In genomic region chr4:83524456-83524842, GRCm38 (mm10) we compare ENCODE assay signal across 7 mouse cellular contexts. TPM values are rescaled to one million over a fixed set of nuclear protein-coding genes. Genes with fewer than 3 reads are reported as not detected.
DNase-seq lines count a peak whose midpoint lies in the region; ATAC-seq and TF ChIP-seq lines count a peak whose summit lies in the region.

No protein-coding gene starts in this region.

- peak overlapping the region; percentile 89 for H3K4me2 ChIP-seq in forebrain, embryonic 11.5 days (ENCODE audit: low read depth, low read length, severe bottlenecking)
- H3K4me2 ChIP-seq in limb, embryonic 14.5 days (replicated peaks; ENCODE audit: low read depth, low read length, severe bottlenecking), result peak overlapping the region; percentile 85
- H3K4me2 ChIP-seq in stomach, embryonic 15.5 days, result peak overlapping the region; percentile 95

- TF ChIP-seq POLR2A in limb, embryonic 14.5 days (IDR thresholded peaks at IDR 0.05; ENCODE audit: borderline replicate concordance, extremely low read depth, insufficient read depth, insufficient read length), result no peak

- H3K9ac ChIP-seq in forebrain, embryonic 11.5 days (ENCODE audit: low read length), result peak overlapping the region; percentile 90
- peak overlapping the region; percentile 74 for H3K9ac ChIP-seq in limb, embryonic 14.5 days (ENCODE audit: low read depth, low read length, severe bottlenecking)
- H3K9ac ChIP-seq in stomach, embryonic 15.5 days, result peak overlapping the region; percentile 65; the same call in 1 of the 2 replicates

- DNase-seq in forebrain, embryonic 11.5 days (ENCODE audit: low spot score), result peak; percentile 54
- no peak for DNase-seq in limb, embryonic 14.5 days (ENCODE audit: low spot score)
- no peak for DNase-seq in layer of hippocampus, postnatal 25 days (ENCODE audit: extremely low spot score in 1 of 2, low spot score in 1 of 2)
- DNase-seq in thymus, postnatal 14 days, result no peak

- H3K36me3 ChIP-seq in megakaryocyte, embryonic 14.5 days (replicated peaks; ENCODE audit: low read length), result no peaks in the 10 kb centered on the region
- H3K36me3 ChIP-seq in forebrain, embryonic 11.5 days (ENCODE audit: control insufficient read depth, insufficient read depth, low read length), result no peaks in the 10 kb centered on the region
- no peaks in the 10 kb centered on the region for H3K36me3 ChIP-seq in limb, embryonic 14.5 days (ENCODE audit: control insufficient read depth, insufficient read depth, low read length)
- H3K36me3 ChIP-seq in stomach, embryonic 15.5 days, result no peaks in the 10 kb centered on the region

- no peaks in the 10 kb centered on the region for H3K9me3 ChIP-seq in megakaryocyte, embryonic 14.5 days
- no peaks in the 10 kb centered on the region; the same call in 1 of the 2 replicates for H3K9me3 ChIP-seq in forebrain, embryonic 11.5 days (ENCODE audit: control insufficient read depth, low read length)
- H3K9me3 ChIP-seq in limb, embryonic 14.5 days (ENCODE audit: control insufficient read depth, low read length), result no peaks in the 10 kb centered on the region
- no peaks in the 10 kb centered on the region for H3K9me3 ChIP-seq in stomach, embryonic 15.5 days

- no peaks in the 10 kb centered on the region for H3K27me3 ChIP-seq in megakaryocyte, embryonic 14.5 days (replicated peaks)
- no peaks in the 10 kb centered on the region for H3K27me3 ChIP-seq in forebrain, embryonic 11.5 days (ENCODE audit: control insufficient read depth, insufficient read depth, low read length)
- H3K27me3 ChIP-seq in limb, embryonic 14.5 days (ENCODE audit: control insufficient read depth, insufficient read depth, low read length), result no peaks in the 10 kb centered on the region
- H3K27me3 ChIP-seq in stomach, embryonic 15.5 days (replicated peaks), result no peaks in the 10 kb centered on the region

- 2% methylated on average over 6 of the region's 6 CpGs for WGBS in forebrain, embryonic 11.5 days
- 9% methylated on average over 6 of the region's 6 CpGs for WGBS in limb, embryonic 14.5 days
- 14% methylated on average over 6 of the region's 6 CpGs for WGBS in stomach, embryonic 15.5 days

- H3K4me1 ChIP-seq in megakaryocyte, embryonic 14.5 days, result peaks cover 28% of the 10 kb centered on the region
- H3K4me1 ChIP-seq in forebrain, embryonic 11.5 days (replicated peaks; ENCODE audit: control insufficient read depth, insufficient read depth, low read length), result peaks cover 9% of the 10 kb centered on the region
- H3K4me1 ChIP-seq in limb, embryonic 14.5 days (ENCODE audit: control insufficient read depth, insufficient read depth, low read length), result peaks cover 13% of the 10 kb centered on the region; the same call in 1 of the 2 replicates
- 0 out of 2 replicates have a peak, but pooled peaks cover 8% of the 10 kb centered on the region for H3K4me1 ChIP-seq in stomach, embryonic 15.5 days

- H3K27ac ChIP-seq in forebrain, embryonic 11.5 days (ENCODE audit: low read depth, low read length), result peak overlapping the region; percentile 100
- peak overlapping the region; percentile 94 for H3K27ac ChIP-seq in limb, embryonic 14.5 days (replicated peaks; ENCODE audit: low read depth, low read length)
- H3K27ac ChIP-seq in stomach, embryonic 15.5 days, result peak overlapping the region; percentile 98

- peak overlapping the region; percentile 93 for H3K4me3 ChIP-seq in megakaryocyte, embryonic 14.5 days (replicated peaks)
- H3K4me3 ChIP-seq in forebrain, embryonic 11.5 days (ENCODE audit: low read depth, low read length), result peak overlapping the region; percentile 66
- peak overlapping the region; percentile 74 for H3K4me3 ChIP-seq in limb, embryonic 14.5 days (replicated peaks; ENCODE audit: low read length)
- peak overlapping the region; percentile 69 for H3K4me3 ChIP-seq in stomach, embryonic 15.5 days (replicated peaks)

- ATAC-seq in megakaryocyte, adult 5-6 weeks (ENCODE audit: poor library complexity, severe bottlenecking), result no peak
- ATAC-seq in forebrain, embryonic 11.5 days (replicated peaks; ENCODE audit: low FRiP score), result no peak
- ATAC-seq in limb, embryonic 14.5 days (ENCODE audit: low FRiP score, low read depth), result no peak
- no peak for ATAC-seq in stomach, embryonic 15.5 days (ENCODE audit: insufficient read depth, low FRiP score, low read depth)

RNA-seq across cellular contexts. Expression of gene Ccdc171, which starts 0.9 kb away (rescaled TPM):
- 0.62 TPM in 1 of 2 replicates, not detected in the other for polyA plus RNA-seq in megakaryocyte, embryonic 14.5 days (2012; ENCODE audit: insufficient read depth, low replicate concordance)
- total RNA-seq in megakaryocyte, adult 5-6 weeks (2015), result 2.8 and 4.9 TPM in 2 replicates
- total RNA-seq in megakaryocyte, adult 5-6 weeks (2017), result 4.8 and 7.1 TPM in 2 replicates
- 5.4 and 5.5 TPM in 2 replicates for polyA plus RNA-seq in forebrain, embryonic 11.5 days (2014; fragmentation: Nextera tagmentation; extraction: Ambion mirVana)
- 3.6 and 5.0 TPM in 2 replicates for polyA plus RNA-seq in limb, embryonic 14.5 days (2012; rRNA removed)
- polyA plus RNA-seq in limb, embryonic 14.5 days (2014; fragmentation: Nextera tagmentation; extraction: Ambion mirVana), result 4.1 and 5.0 TPM in 2 replicates
- polyA plus RNA-seq in stomach, embryonic 15.5 days (2015; fragmentation: Nextera tagmentation; extraction: Ambion mirVana), result 4.8 TPM in 2 replicates
- total RNA-seq in layer of hippocampus, postnatal 25 days (2021), result 1 to 10 TPM; 3.0 TPM

RNA-seq across cellular contexts. Expression of gene Psip1, which starts 38.2 kb away (rescaled TPM):
- polyA plus RNA-seq in megakaryocyte, embryonic 14.5 days (2012; ENCODE audit: insufficient read depth, low replicate concordance), result 18.4 and 25.6 TPM in 2 replicates
- 94.4 and 96.0 TPM in 2 replicates for total RNA-seq in megakaryocyte, adult 5-6 weeks (2015)
- 109 and 111 TPM in 2 replicates for total RNA-seq in megakaryocyte, adult 5-6 weeks (2017)
- 471 and 480 TPM in 2 replicates for polyA plus RNA-seq in forebrain, embryonic 11.5 days (2014; fragmentation: Nextera tagmentation; extraction: Ambion mirVana)
- polyA plus RNA-seq in limb, embryonic 14.5 days (2012; rRNA removed), result 108 and 120 TPM in 2 replicates
- polyA plus RNA-seq in limb, embryonic 14.5 days (2014; fragmentation: Nextera tagmentation; extraction: Ambion mirVana), result 138 and 156 TPM in 2 replicates
- 98.1 and 104 TPM in 2 replicates for polyA plus RNA-seq in stomach, embryonic 15.5 days (2015; fragmentation: Nextera tagmentation; extraction: Ambion mirVana)
- 100 to 1,000 TPM; 194 to 208 TPM for total RNA-seq in layer of hippocampus, postnatal 25 days (2021)
